Mouse (Mus musculus): Measurements from ENCODE around the gene Runx1. TPM values are rescaled to one million over a fixed set of nuclear protein-coding genes. Genes with fewer than 3 reads are reported as not detected.

The Runx1 gene
- polyA plus RNA-seq, 2 experiments, result 3.0 to 4.4 TPM

GRCm38 (mm10) chr16:92688941-92689340 is 137.0 kb downstream of the Runx1 start:
- no peak for ATAC-seq (ENCODE audit: insufficient read depth)
- TF ChIP-seq CTCF (IDR thresholded peaks at IDR 0.05; ENCODE audit: low read depth) (no peak), EP300 (IDR thresholded peaks at IDR 0.05; ENCODE audit: low read depth) (no peak)
- WGBS (ENCODE audit: insufficient replicate concordance), result 90% methylated on average over 21 of the region's 21 CpGs
- no peak overlapping the region for H3K4me2 ChIP-seq (ENCODE audit: low read depth)
- H3K9me3 ChIP-seq (ENCODE audit: control insufficient read depth, low read length), result no peaks in the 10 kb centered on the region
- H3K27me3 ChIP-seq (ENCODE audit: control insufficient read depth, insufficient read depth, low read length), result peaks cover 4% of the 10 kb centered on the region; the same call in 1 of the 2 replicates
- no peak overlapping the region for H3K27ac ChIP-seq
- DNase-seq (ENCODE audit: low read depth in 3 of 3, low spot score in 3 of 3), result no peak
- H3K4me1 ChIP-seq (replicated peaks; ENCODE audit: control insufficient read depth in 2 of 2, insufficient read depth in 2 of 2, low read length in 1 of 2), result peaks cover 8 to 9% of the 10 kb centered on the region in 2 experiments; a peak in 2 of 4 replicates
- no peak overlapping the region for H3K9ac ChIP-seq (replicated peaks)
- H3K4me3 ChIP-seq (ENCODE audit: insufficient read depth in 1 of 2, low read depth in 2 of 2, low read length in 2 of 2), result no peak overlapping the region
- H3K36me3 ChIP-seq (replicated peaks; ENCODE audit: control insufficient read depth, insufficient read depth, low read depth), result no peaks in the 10 kb centered on the region

- H3K4me2 ChIP-seq (ENCODE audit: low read depth), result no peak overlapping the region
- no peaks in the 10 kb centered on the region for H3K9me3 ChIP-seq (ENCODE audit: control insufficient read depth, low read length)
- TF ChIP-seq EP300 (IDR thresholded peaks at IDR 0.05; ENCODE audit: low read depth), result no peak
- peaks cover 4 to 9% of the 10 kb centered on the region in 2 experiments; a peak in 2 of 4 replicates for H3K4me1 ChIP-seq (replicated peaks; ENCODE audit: control insufficient read depth in 2 of 2, insufficient read depth in 2 of 2, low read length in 1 of 2)
- H3K27me3 ChIP-seq (ENCODE audit: control insufficient read depth, insufficient read depth, low read length), result no peaks in the 10 kb centered on the region
- H3K36me3 ChIP-seq (replicated peaks; ENCODE audit: control insufficient read depth, insufficient read depth, low read depth), result no peaks in the 10 kb centered on the region
- DNase-seq (ENCODE audit: low read depth in 3 of 3, low spot score in 3 of 3) (no peak), ATAC-seq (ENCODE audit: insufficient read depth) (no peak)
- no peak overlapping the region for H3K27ac ChIP-seq
- WGBS (ENCODE audit: insufficient replicate concordance), result 81% methylated on average over 10 of the region's 10 CpGs
- no peak overlapping the region for H3K9ac ChIP-seq (replicated peaks)
- no peak overlapping the region for H3K4me3 ChIP-seq (ENCODE audit: insufficient read depth in 1 of 2, low read depth in 2 of 2, low read length in 2 of 2)
These were observed 139.0 kb downstream of the Runx1 start for GRCm38 (mm10) chr16:92686978-92687377.

GRCm38 (mm10) chr16:92685766-92686315 is 140.1 kb downstream of the Runx1 start:
- H3K9ac ChIP-seq (replicated peaks), result no peak overlapping the region
- no peak overlapping the region for H3K4me3 ChIP-seq (ENCODE audit: insufficient read depth in 1 of 2, low read depth in 2 of 2, low read length in 2 of 2)
- H3K4me1 ChIP-seq (replicated peaks; ENCODE audit: control insufficient read depth in 2 of 2, insufficient read depth in 2 of 2, low read length in 1 of 2), result 0 out of 4 replicates have a peak, but pooled peaks cover 0 to 2% of the 10 kb centered on the region in 2 experiments
- H3K36me3 ChIP-seq (replicated peaks; ENCODE audit: control insufficient read depth, insufficient read depth, low read depth), result no peaks in the 10 kb centered on the region
- no peak for TF ChIP-seq CTCF (IDR thresholded peaks at IDR 0.05; ENCODE audit: low read depth)
- DNase-seq (ENCODE audit: low read depth in 3 of 3, low spot score in 3 of 3) (no peak), ATAC-seq (ENCODE audit: insufficient read depth) (no peak)
- 56% methylated on average over 6 of the region's 6 CpGs for WGBS (ENCODE audit: insufficient replicate concordance)
- no peak overlapping the region for H3K27ac ChIP-seq
- no peaks in the 10 kb centered on the region for H3K27me3 ChIP-seq (ENCODE audit: control insufficient read depth, insufficient read depth, low read length)
- H3K4me2 ChIP-seq (ENCODE audit: low read depth), result no peak overlapping the region
- H3K9me3 ChIP-seq (ENCODE audit: control insufficient read depth, low read length), result no peaks in the 10 kb centered on the region

- Histone ChIP-seq H3K36me3 (replicated peaks; ENCODE audit: control insufficient read depth, insufficient read depth, low read depth) (no peaks in the 10 kb centered on the region), H3K27ac (no peak overlapping the region), H3K4me3 (ENCODE audit: insufficient read depth in 1 of 2, low read depth in 2 of 2, low read length in 2 of 2) (no peak overlapping the region), H3K4me1 (replicated peaks; ENCODE audit: control insufficient read depth in 2 of 2, insufficient read depth in 2 of 2, low read length in 1 of 2) (no peaks in the 10 kb centered on the region), H3K4me2 (ENCODE audit: low read depth) (no peak overlapping the region), H3K27me3 (ENCODE audit: control insufficient read depth, insufficient read depth, low read length) (no peaks in the 10 kb centered on the region), H3K9me3 (ENCODE audit: control insufficient read depth, low read length) (no peaks in the 10 kb centered on the region), H3K9ac (replicated peaks) (no peak overlapping the region)
- DNase-seq (ENCODE audit: low read depth in 3 of 3, low spot score in 3 of 3), result no peak
- TF ChIP-seq CTCF (IDR thresholded peaks at IDR 0.05; ENCODE audit: low read depth) (no peak), EP300 (IDR thresholded peaks at IDR 0.05; ENCODE audit: low read depth) (no peak)
- 78% methylated on average over 21 of the region's 21 CpGs for WGBS (ENCODE audit: insufficient replicate concordance)
- no peak for ATAC-seq (ENCODE audit: insufficient read depth)
These were observed 141.3 kb downstream of the Runx1 start for GRCm38 (mm10) chr16:92684423-92685211.

GRCm38 (mm10) chr16:92676630-92677029 is 149.3 kb downstream of the Runx1 start:
- TF ChIP-seq EP300 (IDR thresholded peaks at IDR 0.05; ENCODE audit: low read depth) (no peak), CTCF (IDR thresholded peaks at IDR 0.05; ENCODE audit: low read depth) (no peak)
- 83% methylated on average over 5 of the region's 5 CpGs for WGBS (ENCODE audit: insufficient replicate concordance)
- H3K27ac ChIP-seq, result no peak overlapping the region
- ATAC-seq (ENCODE audit: insufficient read depth) (no peak), DNase-seq (ENCODE audit: low read depth in 3 of 3, low spot score in 3 of 3) (no peak)
- H3K4me1 ChIP-seq (replicated peaks; ENCODE audit: control insufficient read depth in 2 of 2, insufficient read depth in 2 of 2, low read length in 1 of 2), result no peaks in the 10 kb centered on the region
- H3K27me3 ChIP-seq (ENCODE audit: control insufficient read depth, insufficient read depth, low read length), result no peaks in the 10 kb centered on the region
- no peak overlapping the region for H3K4me2 ChIP-seq (ENCODE audit: low read depth)
- H3K36me3 ChIP-seq (replicated peaks; ENCODE audit: control insufficient read depth, insufficient read depth, low read depth), result no peaks in the 10 kb centered on the region
- no peak overlapping the region for H3K4me3 ChIP-seq (ENCODE audit: insufficient read depth in 1 of 2, low read depth in 2 of 2, low read length in 2 of 2)
- no peaks in the 10 kb centered on the region for H3K9me3 ChIP-seq (ENCODE audit: control insufficient read depth, low read length)
- no peak overlapping the region for H3K9ac ChIP-seq (replicated peaks)

All from liver, embryonic 14.5 days (tissue).